Mouse (Mus musculus) kidney, embryonic 16.5 days (tissue): ENCODE results near the gene Fbxo28. TPM values are rescaled to one million over a fixed set of nuclear protein-coding genes. Genes with fewer than 3 reads are reported as not detected.

Experiments used
- ATAC-seq: fragments of 200-750 bp; cut with Nextera tagmentation; 2 replicates; pipeline ENCODE4 v1.8.0; 2017; ENCODE audit warnings: moderate TSS enrichment; ENCODE audit not compliant: low FRiP score, low TSS enrichment
- H3K27ac ChIP-seq: fragments of 300-500 bp; sonication (generic); 2 replicates; pipeline ENCODE4 v1.5.1; 2014; ENCODE audit warnings: low read length
- H3K27me3 ChIP-seq: fragments of 300-500 bp; sonication (generic); 2 replicates; pipeline ENCODE4 v1.6.1; 2014; ENCODE audit warnings: low read length, control low read depth, mixed read lengths; ENCODE audit not compliant: insufficient read depth
- H3K36me3 ChIP-seq: fragments of 300-500 bp; sonication (generic); 2 replicates; pipeline ENCODE4 v1.6.1; 2014; ENCODE audit warnings: low read length, control low read depth, mixed read lengths; ENCODE audit not compliant: insufficient read depth
- H3K4me1 ChIP-seq: fragments of 300-500 bp; sonication (generic); 2 replicates; pipeline ENCODE4 v1.6.1; 2014; ENCODE audit warnings: low read length, control low read depth, mixed read lengths; ENCODE audit not compliant: insufficient read depth
- H3K4me2 ChIP-seq: fragments of 300-500 bp; sonication (generic); replicated peaks from 2 replicates; pipeline ENCODE4 v1.6.1; 2014; ENCODE audit warnings: low read depth, low read length
- H3K4me3 ChIP-seq: fragments of 300-500 bp; sonication (generic); 2 replicates; pipeline ENCODE4 v1.5.1; 2014; ENCODE audit warnings: mild to moderate bottlenecking, low read length
- H3K9ac ChIP-seq: fragments of 300-500 bp; sonication (generic); replicated peaks from 2 replicates; pipeline ENCODE4 v1.6.1; 2014; ENCODE audit warnings: low read length
- H3K9me3 ChIP-seq: fragments of 300-500 bp; sonication (generic); 2 replicates; pipeline ENCODE4 v1.6.1; 2016; ENCODE audit warnings: low read length, control low read depth
- WGBS: fragments of 180-500 bp; shearing (Covaris S2); extraction: QIAGEN DNeasy Blood & Tissue Kit; methylation state at CpG from one replicate; pipeline ENCODE4 v1.1.7; 2014; 5-methylcytosine and 5-hydroxymethylcytosine counted together
- polyA plus RNA-seq: library from polyadenylated mRNA; unstranded; fragments of >200 nt; fragmentation: Nextera tagmentation; extraction: Ambion mirVana; gene quantifications from 2 replicates; pipeline ENCODE4 v1.2.1, GENCODE M21; 2015

Gene Fbxo28
- polyA plus RNA-seq, 1 experiment from 2014 or later: 18.3 TPM

DNA sequence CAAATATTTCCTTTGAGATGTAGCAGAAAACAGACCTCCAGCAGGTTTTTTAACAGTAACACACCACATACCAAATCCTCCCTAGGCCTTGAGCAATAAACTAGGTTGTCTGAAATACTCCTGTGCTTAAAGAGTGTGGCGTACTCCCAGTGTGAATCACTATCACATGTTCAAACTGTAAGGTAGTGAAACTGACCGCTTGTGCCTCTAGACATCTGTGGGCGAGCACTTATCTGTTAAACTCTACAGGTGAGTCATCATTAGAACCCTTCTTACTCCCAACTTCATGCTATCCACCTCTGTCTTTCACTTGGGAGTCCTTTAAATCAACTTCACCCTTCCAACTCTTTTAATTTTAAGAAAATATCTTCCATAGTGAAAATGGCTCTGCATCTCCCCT lies 18.3 kb downstream of the Fbxo28 start:
- H3K9me3 ChIP-seq: no peaks in the 10 kb centered on the region
- no peak for ATAC-seq
- 95% methylated on average over 3 of the region's 3 CpGs for WGBS
- H3K36me3 ChIP-seq: peaks cover 60% of the 10 kb centered on the region
- H3K9ac ChIP-seq: no peak overlapping the region
- no peak overlapping the region for H3K4me3 ChIP-seq
- no peak overlapping the region for H3K27ac ChIP-seq
- no peak overlapping the region for H3K4me2 ChIP-seq
- H3K4me1 ChIP-seq: no peaks in the 10 kb centered on the region
- H3K27me3 ChIP-seq: no peaks in the 10 kb centered on the region

DNA sequence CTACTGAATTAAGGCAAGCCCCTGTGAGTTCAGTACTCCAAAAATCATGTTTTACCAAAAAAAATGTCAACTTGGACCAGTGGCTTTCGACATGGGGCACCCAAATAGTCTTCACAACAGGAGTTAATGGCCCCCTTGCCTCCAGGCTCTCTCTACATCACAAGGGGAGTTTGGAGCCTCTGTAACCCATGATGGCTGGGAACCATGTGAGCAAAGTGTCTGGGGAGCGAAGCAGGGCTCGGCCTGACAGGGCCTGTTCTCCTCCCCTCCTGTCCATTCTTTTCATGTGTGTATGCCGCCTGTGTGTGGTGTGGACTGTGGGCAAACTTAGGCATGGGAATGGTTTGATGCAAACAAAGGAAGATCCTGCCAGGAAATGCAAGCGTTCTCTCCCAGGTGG lies 27.2 kb downstream of the Fbxo28 start:
- no peak overlapping the region for H3K9ac ChIP-seq
- peaks cover 67% of the 10 kb centered on the region for H3K36me3 ChIP-seq
- no peak overlapping the region for H3K4me3 ChIP-seq
- no peak for ATAC-seq
- H3K4me1 ChIP-seq: no peaks in the 10 kb centered on the region
- peaks cover 14% of the 10 kb centered on the region for H3K9me3 ChIP-seq
- no peaks in the 10 kb centered on the region for H3K27me3 ChIP-seq
- WGBS: 96% methylated on average over 5 of the region's 5 CpGs
- H3K27ac ChIP-seq: no peak overlapping the region
- no peak overlapping the region for H3K4me2 ChIP-seq

DNA sequence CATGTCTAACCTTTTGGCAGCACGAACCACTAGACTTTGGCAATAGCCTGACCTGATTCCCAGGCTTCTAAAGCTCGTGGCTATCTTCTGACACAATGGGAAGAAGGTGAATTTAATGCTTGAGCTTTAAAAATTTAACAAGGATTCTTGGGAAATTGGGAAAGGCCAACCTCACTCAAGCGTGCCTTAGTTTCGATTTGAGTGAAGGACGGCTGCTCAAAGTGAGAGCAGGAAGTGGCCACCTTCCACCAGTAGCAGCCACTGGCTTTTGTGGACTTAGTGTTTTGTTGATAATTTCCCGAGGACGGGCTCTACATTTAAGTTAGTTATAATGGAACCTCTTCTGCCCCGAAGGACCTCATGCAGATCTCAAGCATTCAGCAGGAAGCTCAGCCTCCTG lies 28.2 kb downstream of the Fbxo28 start:
- WGBS: 94% methylated on average over 8 of the region's 8 CpGs
- no peak overlapping the region for H3K9ac ChIP-seq
- H3K9me3 ChIP-seq: peaks cover 14% of the 10 kb centered on the region
- H3K4me1 ChIP-seq: no peaks in the 10 kb centered on the region
- H3K27me3 ChIP-seq: no peaks in the 10 kb centered on the region
- peaks cover 58% of the 10 kb centered on the region for H3K36me3 ChIP-seq
- H3K4me3 ChIP-seq: no peak overlapping the region
- H3K27ac ChIP-seq: no peak overlapping the region
- H3K4me2 ChIP-seq: no peak overlapping the region
- ATAC-seq: no peak

DNA sequence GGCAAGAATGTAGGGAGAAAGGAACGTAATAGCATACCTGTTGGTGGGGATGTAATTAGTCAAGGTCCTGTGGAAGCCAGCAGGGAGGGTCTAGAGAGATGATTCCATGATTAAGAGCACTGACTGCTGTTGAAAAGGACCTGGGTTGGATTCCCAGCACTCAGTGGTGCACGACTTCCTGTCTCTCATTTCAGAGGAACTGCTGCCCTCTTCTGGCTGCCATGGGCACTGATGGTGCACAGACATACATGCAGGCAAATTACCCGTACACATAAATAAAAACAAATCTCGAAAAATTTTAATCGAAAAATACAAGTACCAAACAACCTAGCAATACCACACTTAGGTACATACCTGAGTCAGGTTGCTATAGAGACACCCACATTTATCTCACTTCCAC lies 30.1 kb downstream of the Fbxo28 start:
- 95% methylated on average over 5 of the region's 5 CpGs for WGBS
- Histone ChIP-seq H3K4me3 (no peak overlapping the region), H3K36me3 (peaks cover 41% of the 10 kb centered on the region), H3K4me1 (no peaks in the 10 kb centered on the region), H3K4me2 (no peak overlapping the region), H3K9me3 (peaks cover 14% of the 10 kb centered on the region), H3K27me3 (no peaks in the 10 kb centered on the region), H3K27ac (no peak overlapping the region), H3K9ac (no peak overlapping the region)
- ATAC-seq: no peak

DNA sequence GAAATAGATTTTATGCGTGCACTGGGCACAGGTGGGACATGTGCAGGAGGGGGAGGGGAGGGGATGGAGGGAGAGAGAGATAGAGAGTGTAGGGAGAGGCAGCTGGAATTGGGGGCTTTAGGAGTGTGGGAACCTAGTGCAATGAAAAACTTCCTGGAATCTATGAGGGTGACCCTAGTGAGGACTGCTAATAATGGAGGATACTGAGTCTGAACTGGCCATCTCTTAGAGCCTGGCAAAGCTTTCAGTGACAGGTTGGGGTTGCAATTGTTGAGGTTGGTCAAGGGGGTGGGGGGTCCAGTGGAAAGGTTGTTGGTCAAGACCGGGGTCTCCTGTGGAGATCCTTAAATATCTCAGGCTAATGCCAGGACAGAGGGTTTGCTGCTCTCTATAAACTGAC lies 31.1 kb downstream of the Fbxo28 start:
- no peak overlapping the region for H3K9ac ChIP-seq
- 84% methylated on average over 2 of the region's 2 CpGs for WGBS

DNA sequence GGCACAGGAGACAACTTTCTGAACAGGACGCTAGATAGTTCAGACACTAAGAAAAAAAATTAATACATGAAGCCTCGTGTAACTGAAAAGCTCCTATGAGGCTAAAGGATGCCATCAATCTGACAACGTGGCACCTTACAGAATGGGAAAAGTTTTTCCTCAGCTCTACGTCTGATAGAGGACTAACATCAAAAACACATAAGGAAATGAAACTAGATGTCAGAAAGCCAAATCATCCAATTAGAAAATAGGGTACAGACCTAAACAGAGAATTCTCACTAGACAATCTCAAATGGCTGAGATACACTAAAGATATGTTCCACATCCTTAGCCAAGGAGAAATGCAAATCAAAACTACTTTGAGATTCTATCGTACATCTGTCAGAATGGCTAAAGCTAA lies 32.0 kb downstream of the Fbxo28 start:
- Histone ChIP-seq H3K36me3 (peaks cover 23% of the 10 kb centered on the region), H3K4me2 (no peak overlapping the region), H3K9ac (no peak overlapping the region), H3K27me3 (no peaks in the 10 kb centered on the region), H3K4me1 (no peaks in the 10 kb centered on the region), H3K27ac (no peak overlapping the region), H3K9me3 (peaks cover 14% of the 10 kb centered on the region), H3K4me3 (no peak overlapping the region)
- 56% methylated on average over 5 of the region's 5 CpGs for WGBS
- ATAC-seq: no peak

More for the DNA sequence above, 31.1 kb downstream of the Fbxo28 start:
- no peak for ATAC-seq
- peaks cover 14% of the 10 kb centered on the region for H3K9me3 ChIP-seq
- H3K36me3 ChIP-seq: peaks cover 32% of the 10 kb centered on the region
- H3K4me1 ChIP-seq: no peaks in the 10 kb centered on the region
- no peak overlapping the region for H3K4me2 ChIP-seq
- H3K27me3 ChIP-seq: no peaks in the 10 kb centered on the region
- H3K27ac ChIP-seq: no peak overlapping the region
- H3K4me3 ChIP-seq: no peak overlapping the region

DNA sequence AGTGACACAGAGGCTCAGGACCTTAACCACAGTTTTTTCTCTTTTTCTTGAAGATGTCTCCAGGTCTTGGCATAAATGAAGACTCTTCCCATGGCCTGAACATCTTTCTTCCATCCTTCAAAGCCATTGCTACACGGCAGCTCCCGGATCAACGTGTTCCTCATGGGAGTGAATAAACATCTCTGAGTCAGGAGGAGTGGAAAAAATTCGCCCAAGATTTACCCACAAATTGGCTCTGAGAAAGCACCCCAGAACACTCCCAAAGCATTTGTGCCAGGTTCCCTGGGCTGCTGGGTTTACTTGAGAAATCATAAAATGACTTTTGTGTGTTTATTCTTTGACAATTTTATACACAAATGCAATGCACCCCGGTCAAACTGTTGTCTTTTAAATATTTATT lies 38.5 kb downstream of the Fbxo28 start:
- WGBS: 90% methylated on average over 5 of the region's 5 CpGs
- Histone ChIP-seq H3K4me2 (no peak overlapping the region), H3K4me3 (no peak overlapping the region), H3K4me1 (no peaks in the 10 kb centered on the region), H3K9ac (no peak overlapping the region), H3K27ac (no peak overlapping the region), H3K27me3 (no peaks in the 10 kb centered on the region), H3K9me3 (no peaks in the 10 kb centered on the region), H3K36me3 (no peaks in the 10 kb centered on the region)
- no peak for ATAC-seq

DNA sequence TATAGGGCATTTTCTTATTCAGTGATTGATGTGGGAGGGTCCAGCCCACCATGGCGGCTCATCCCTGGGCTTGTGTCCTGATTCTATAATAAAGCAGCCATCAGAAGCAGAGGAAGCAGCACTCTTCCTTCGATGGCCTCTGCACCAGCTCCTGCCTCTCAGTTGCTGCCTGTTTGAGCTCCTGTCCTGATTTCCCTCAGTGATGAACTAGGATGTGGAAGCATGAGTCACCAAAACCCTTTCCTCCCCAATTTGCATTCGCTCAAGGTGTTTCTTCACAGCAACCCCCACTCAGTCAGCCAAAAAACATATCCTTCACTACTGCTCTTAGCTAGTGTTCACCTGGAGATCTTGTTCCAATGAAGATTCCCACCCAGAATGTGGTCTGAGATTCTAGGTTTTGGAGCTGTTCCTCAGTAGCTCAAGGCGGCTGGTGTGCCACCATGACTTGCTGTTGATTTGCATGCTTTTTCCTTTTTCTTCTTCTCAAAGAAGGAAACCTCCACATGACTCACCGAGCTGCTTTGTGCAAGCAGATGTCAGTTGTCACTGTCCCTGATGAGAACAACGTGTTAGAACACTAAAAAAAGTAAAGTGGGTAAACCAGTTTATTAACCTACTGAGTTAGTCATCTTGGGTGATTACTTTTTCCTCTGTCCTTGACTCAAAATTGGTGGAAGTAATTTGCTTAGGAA lies 39.1 kb downstream of the Fbxo28 start:
- Histone ChIP-seq H3K36me3 (no peaks in the 10 kb centered on the region), H3K4me3 (no peak overlapping the region), H3K4me1 (no peaks in the 10 kb centered on the region), H3K9ac (no peak overlapping the region), H3K9me3 (no peaks in the 10 kb centered on the region), H3K27me3 (no peaks in the 10 kb centered on the region), H3K4me2 (no peak overlapping the region), H3K27ac (no peak overlapping the region)
- WGBS: 81% methylated on average over 6 of the region's 6 CpGs
- ATAC-seq: no peak

DNA sequence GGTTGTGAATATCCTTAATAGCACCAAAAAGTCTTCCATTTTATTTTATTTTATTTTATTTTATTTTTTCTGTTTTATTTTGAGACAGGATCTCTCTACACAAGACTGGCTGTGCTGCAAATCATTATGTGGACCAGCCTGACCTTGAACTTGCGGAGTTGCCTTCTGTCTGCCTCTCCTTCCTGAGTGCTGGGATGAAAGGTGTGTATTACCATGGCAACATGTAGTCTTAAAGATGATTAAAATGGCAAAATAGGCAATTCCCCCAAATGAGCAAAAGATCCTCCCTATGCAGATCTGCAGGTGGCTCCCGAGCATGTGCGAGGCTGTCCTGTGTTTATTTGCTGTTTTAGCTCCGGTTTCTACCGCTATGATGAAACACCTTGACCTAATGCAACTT lies 43.6 kb downstream of the Fbxo28 start:
- ATAC-seq: no peak

DNA sequence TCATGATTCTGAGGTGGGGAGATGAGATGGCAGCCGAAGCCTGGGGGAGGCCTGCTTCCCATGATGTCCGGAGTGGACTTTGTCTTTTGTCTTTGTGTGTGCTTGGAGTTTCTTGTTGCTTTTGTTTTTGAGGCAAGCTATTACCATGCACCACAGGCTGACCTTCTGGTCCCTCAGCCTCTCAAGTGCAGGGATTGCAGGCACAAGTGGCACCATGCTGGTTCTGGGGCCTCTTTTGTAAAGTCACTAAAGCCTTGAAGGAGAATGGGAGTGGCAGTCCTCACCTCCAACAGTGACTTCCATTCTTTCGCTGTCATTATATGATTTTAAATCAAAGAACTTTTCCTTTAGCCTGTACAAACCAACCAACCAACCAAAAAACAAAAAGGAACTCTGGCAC lies 44.2 kb downstream of the Fbxo28 start:
- no peak for ATAC-seq
- Histone ChIP-seq H3K27me3 (no peaks in the 10 kb centered on the region), H3K9me3 (no peaks in the 10 kb centered on the region), H3K4me2 (no peak overlapping the region), H3K4me3 (no peak overlapping the region), H3K9ac (no peak overlapping the region), H3K4me1 (no peaks in the 10 kb centered on the region), H3K36me3 (no peaks in the 10 kb centered on the region), H3K27ac (no peak overlapping the region)
- 74% methylated on average over 3 of the region's 3 CpGs for WGBS

More for the DNA sequence above, 43.6 kb downstream of the Fbxo28 start:
- no peak overlapping the region for H3K9ac ChIP-seq
- no peak overlapping the region for H3K4me2 ChIP-seq
- 89% methylated on average over 5 of the region's 5 CpGs for WGBS
- no peaks in the 10 kb centered on the region for H3K4me1 ChIP-seq
- H3K27me3 ChIP-seq: no peaks in the 10 kb centered on the region
- H3K27ac ChIP-seq: no peak overlapping the region
- H3K4me3 ChIP-seq: no peak overlapping the region
- H3K36me3 ChIP-seq: no peaks in the 10 kb centered on the region
- no peaks in the 10 kb centered on the region for H3K9me3 ChIP-seq
